In genomic region chr4:136648922-136649479, GRCm38 (mm10) we compare ENCODE assay signal across 8 mouse cellular contexts. TPM values are rescaled to one million over a fixed set of nuclear protein-coding genes. Genes with fewer than 3 reads are reported as not detected.
DNase-seq lines count a peak whose midpoint lies in the region; ATAC-seq and TF ChIP-seq lines count a peak whose summit lies in the region.

No protein-coding gene starts in this region.

- no peak overlapping the region for H3K4me2 ChIP-seq in forebrain, embryonic 16.5 days (ENCODE audit: low read length)
- 0 out of 2 replicates have a peak overlapping the region, but pooled peaks have one; percentile 13 for H3K4me2 ChIP-seq in lung, embryonic 16.5 days (ENCODE audit: low read depth, low read length)

- no peak overlapping the region for H3K4me3 ChIP-seq in G1E (ENCODE audit: low read depth, low read length)
- H3K4me3 ChIP-seq in forebrain, embryonic 16.5 days (replicated peaks; ENCODE audit: low read length), result no peak overlapping the region
- no peak overlapping the region for H3K4me3 ChIP-seq in lung, embryonic 16.5 days (ENCODE audit: low read length)

- no peaks in the 10 kb centered on the region for H3K9me3 ChIP-seq in G1E (replicated peaks)
- H3K9me3 ChIP-seq in forebrain, embryonic 16.5 days (ENCODE audit: control insufficient read depth, low read length), result no peaks in the 10 kb centered on the region
- H3K9me3 ChIP-seq in lung, embryonic 16.5 days (ENCODE audit: control insufficient read depth, low read length), result peaks cover 4% of the 10 kb centered on the region; the same call in 1 of the 2 replicates

- peaks cover 39% of the 10 kb centered on the region for H3K4me1 ChIP-seq in G1E (ENCODE audit: insufficient read depth, low read depth, low read length)
- peaks cover 21% of the 10 kb centered on the region for H3K4me1 ChIP-seq in forebrain, embryonic 16.5 days (replicated peaks; ENCODE audit: control insufficient read depth, insufficient read depth, low read length)
- no peaks in the 10 kb centered on the region; the same call in 1 of the 2 replicates for H3K4me1 ChIP-seq in lung, embryonic 16.5 days (replicated peaks; ENCODE audit: control insufficient read depth, insufficient read depth, low read length)

- 0 out of 2 replicates have a peak overlapping the region, but pooled peaks have one; percentile 1 for H3K9ac ChIP-seq in forebrain, embryonic 16.5 days (replicated peaks; ENCODE audit: low read depth, low read length)
- H3K9ac ChIP-seq in lung, embryonic 16.5 days (ENCODE audit: low read length), result no peak overlapping the region

- no peaks in the 10 kb centered on the region for H3K36me3 ChIP-seq in G1E (replicated peaks)
- peaks cover 3% of the 10 kb centered on the region; the same call in 1 of the 2 replicates for H3K36me3 ChIP-seq in forebrain, embryonic 16.5 days (ENCODE audit: control insufficient read depth, insufficient read depth)
- H3K36me3 ChIP-seq in lung, embryonic 16.5 days (ENCODE audit: control insufficient read depth, insufficient read depth, low read length), result no peaks in the 10 kb centered on the region

- peak; percentile 49 for DNase-seq in G1E (ENCODE audit: low spot score)
- peak; percentile 62 for DNase-seq in c-Kit-positive CD71-positive TER-119-positive erythroid progenitor cells, embryonic 14.5 days (ENCODE audit: low spot score)
- peak; percentile 89 for DNase-seq in heart, postnatal 4 days
- peak; percentile 75 to 91 for DNase-seq in layer of hippocampus, adult 8-10 months (ENCODE audit: low spot score in 2 of 2)
- peak; percentile 77 for DNase-seq in retina, postnatal 7 days (ENCODE audit: low read depth, low spot score)
- DNase-seq in urinary bladder, adult 18-20 months (ENCODE audit: low spot score in 2 of 2), result peak; percentile 42 to 72

- TF ChIP-seq CTCF in G1E (IDR thresholded peaks at IDR 0.05; ENCODE audit: low read depth, low read length), result peak; percentile 83

- no peak for ATAC-seq in G1E (ENCODE audit: extremely low read depth, insufficient number of reproducible peaks, low FRiP score, poor library complexity, severe bottlenecking)
- ATAC-seq in forebrain, embryonic 16.5 days, result 0 out of 2 replicates have a peak, but pooled peaks have one; percentile 7
- peak; percentile 26; the same call in 1 of the 2 replicates for ATAC-seq in lung, embryonic 16.5 days (ENCODE audit: low read depth)

- H3K27me3 ChIP-seq in G1E (ENCODE audit: insufficient read depth, low read length), result peaks cover 16% of the 10 kb centered on the region; the same call in 1 of the 2 replicates
- H3K27me3 ChIP-seq in forebrain, embryonic 16.5 days (replicated peaks; ENCODE audit: control insufficient read depth, insufficient read depth, low read length), result no peaks in the 10 kb centered on the region
- no peaks in the 10 kb centered on the region for H3K27me3 ChIP-seq in lung, embryonic 16.5 days (ENCODE audit: control insufficient read depth, insufficient read depth, low read depth, low read length)

- no peak overlapping the region for H3K27ac ChIP-seq in forebrain, embryonic 16.5 days (ENCODE audit: low read length)
- H3K27ac ChIP-seq in lung, embryonic 16.5 days (ENCODE audit: low read length), result no peak overlapping the region

- WGBS in forebrain, embryonic 16.5 days, result 16% methylated on average over 11 of the region's 11 CpGs
- 10% methylated on average over 11 of the region's 11 CpGs for WGBS in lung, embryonic 16.5 days

RNA-seq across cellular contexts. Expression of gene Lactbl1, which starts 26.6 kb away (rescaled TPM):
- not detected in 2 replicates for total RNA-seq in G1E (2014; fragmentation: Nextera tagmentation)
- total RNA-seq in G1E (2017), result not detected in 2 replicates
- polyA plus RNA-seq in G1E (2012), result 0.02 and 0.04 TPM in 2 replicates
- polyA plus RNA-seq in forebrain, embryonic 16.5 days (2015; fragmentation: Nextera tagmentation; extraction: Ambion mirVana), result 0.06 TPM in 1 of 2 replicates, not detected in the other
- not detected for total RNA-seq in heart, postnatal 4 days (2021)
- under 1 TPM in 1 of 4 experiments, not detected in 3; 0.17 TPM for total RNA-seq in layer of hippocampus, adult 8-10 months (2022)
- not detected in 2 replicates for polyA plus RNA-seq in lung, embryonic 16.5 days (2015; fragmentation: Nextera tagmentation; extraction: Ambion mirVana)

RNA-seq across cellular contexts. Expression of gene Tex46, which starts 38.8 kb away (rescaled TPM):
- not detected in 2 replicates for total RNA-seq in G1E (2014; fragmentation: Nextera tagmentation)
- not detected in 2 replicates for total RNA-seq in G1E (2017)
- polyA plus RNA-seq in G1E (2012), result not detected in 2 replicates
- not detected in 2 replicates for polyA plus RNA-seq in forebrain, embryonic 16.5 days (2015; fragmentation: Nextera tagmentation; extraction: Ambion mirVana)
- not detected for total RNA-seq in heart, postnatal 4 days (2021)
- not detected for total RNA-seq in layer of hippocampus, adult 8-10 months (2022)
- not detected in 2 replicates for polyA plus RNA-seq in lung, embryonic 16.5 days (2015; fragmentation: Nextera tagmentation; extraction: Ambion mirVana)

RNA-seq across cellular contexts. Expression of gene Kdm1a, which starts 46.5 kb away (rescaled TPM):
- total RNA-seq in G1E (2014; fragmentation: Nextera tagmentation) (66.5 and 86.3 TPM in 2 replicates), G1E (2017) (89.9 and 107 TPM in 2 replicates)
- polyA plus RNA-seq in G1E (2012), result 29.3 and 35.0 TPM in 2 replicates
- polyA plus RNA-seq in forebrain, embryonic 16.5 days (2015; fragmentation: Nextera tagmentation; extraction: Ambion mirVana), result 82.2 and 87.4 TPM in 2 replicates
- 10 to 100 TPM; 59.1 to 60.3 TPM for total RNA-seq in heart, postnatal 4 days (2021)
- 10 to 100 TPM; 82.6 to 91.3 (median 86.1) TPM for total RNA-seq in layer of hippocampus, adult 8-10 months (2022)
- 20.0 and 24.9 TPM in 2 replicates for polyA plus RNA-seq in lung, embryonic 16.5 days (2015; fragmentation: Nextera tagmentation; extraction: Ambion mirVana)
